Mouse (Mus musculus): ENCODE data around the gene Tbx5. TPM values are rescaled to one million over a fixed set of nuclear protein-coding genes. Genes with fewer than 3 reads are reported as not detected.

The Tbx5 gene
- total RNA-seq, 1 experiment = not detected

GRCm38 (mm10) chr5:119807481-119808183 is 24.8 kb upstream of the Tbx5 start:
- no peak for TF ChIP-seq CHD2 (IDR thresholded peaks at IDR 0.05; ENCODE audit: low read depth, low read length)
- in situ Hi-C loops (cut with MboI; ENCODE audit: low sequenced_read_pairs in 2 of 2, unreplicated experiment in 2 of 2) = loop anchor here in 1 of 2 experiments (10.0 kb wide), 1 partner anchor 627 kb away; the partner anchor contains the start of gene Lhx5
- no peak overlapping the region for H3K9ac ChIP-seq (ENCODE audit: insufficient read depth, low read depth, low read length, poor library complexity, severe bottlenecking)
- no peaks in the 10 kb centered on the region for H3K9me3 ChIP-seq (ENCODE audit: control insufficient read depth, insufficient read depth, low read depth, low read length)
- H3K27ac ChIP-seq (ENCODE audit: insufficient read depth, low read depth, low read length, poor library complexity, severe bottlenecking) = no peak overlapping the region
- no peaks in the 10 kb centered on the region for H3K36me3 ChIP-seq (ENCODE audit: control insufficient read depth, insufficient read depth, low read length, poor library complexity, severe bottlenecking)
- H3K4me1 ChIP-seq (ENCODE audit: control insufficient read depth in 2 of 2, insufficient read depth in 2 of 2, low read length in 2 of 2, poor library complexity in 1 of 2) = no peaks in the 10 kb centered on the region
- no peak overlapping the region for H3K4me3 ChIP-seq (ENCODE audit: insufficient read depth in 1 of 2, low read depth in 1 of 2, low read length in 2 of 2, poor library complexity in 1 of 2, severe bottlenecking in 1 of 2)
- no peak for DNase-seq (ENCODE audit: low read depth, low spot score)

- Histone ChIP-seq H3K36me3 (ENCODE audit: control insufficient read depth, insufficient read depth, low read length, poor library complexity, severe bottlenecking) (no peaks in the 10 kb centered on the region), H3K4me1 (ENCODE audit: control insufficient read depth in 2 of 2, insufficient read depth in 2 of 2, low read length in 2 of 2, poor library complexity in 1 of 2) (no peaks in the 10 kb centered on the region), H3K4me3 (ENCODE audit: insufficient read depth in 1 of 2, low read depth in 1 of 2, low read length in 2 of 2, poor library complexity in 1 of 2, severe bottlenecking in 1 of 2) (no peak overlapping the region), H3K27ac (ENCODE audit: insufficient read depth, low read depth, low read length, poor library complexity, severe bottlenecking) (no peak overlapping the region), H3K9ac (ENCODE audit: insufficient read depth, low read depth, low read length, poor library complexity, severe bottlenecking) (no peak overlapping the region), H3K9me3 (ENCODE audit: control insufficient read depth, insufficient read depth, low read depth, low read length) (no peaks in the 10 kb centered on the region)
- in situ Hi-C loops (cut with MboI; ENCODE audit: low sequenced_read_pairs in 2 of 2, unreplicated experiment in 2 of 2) = loop anchor here in 1 of 2 experiments (10.0 kb wide), 1 partner anchor 626 kb away; the partner anchor contains the start of gene Lhx5
- DNase-seq (ENCODE audit: low read depth, low spot score) = no peak
- TF ChIP-seq HCFC1 (IDR thresholded peaks at IDR 0.05; ENCODE audit: borderline replicate concordance, insufficient read depth, low read length) (no peak), CHD2 (IDR thresholded peaks at IDR 0.05; ENCODE audit: low read depth, low read length) (no peak), ZNF384 (IDR thresholded peaks at IDR 0.05; ENCODE audit: low read depth, low read length) (no peak), ZC3H11A (IDR thresholded peaks at IDR 0.05; ENCODE audit: borderline replicate concordance, low read depth, low read length) (no peak), MAFK (IDR thresholded peaks at IDR 0.05; ENCODE audit: insufficient read depth, low read depth, low read length) (no peak)
Measured at GRCm38 (mm10) chr5:119808713-119809112, 23.8 kb upstream of the Tbx5 start.

GRCm38 (mm10) chr5:119810994-119811690 is 21.3 kb upstream of the Tbx5 start:
- in situ Hi-C loops (cut with MboI; ENCODE audit: low sequenced_read_pairs in 2 of 2, unreplicated experiment in 2 of 2) = loop anchor here in 1 of 2 experiments (10.0 kb wide), 1 partner anchor 274 kb away; no protein-coding TSS in a partner anchor
- no peak for DNase-seq (ENCODE audit: low read depth, low spot score)
- H3K4me3 ChIP-seq (ENCODE audit: insufficient read depth in 1 of 2, low read depth in 1 of 2, low read length in 2 of 2, poor library complexity in 1 of 2, severe bottlenecking in 1 of 2) = no peak overlapping the region
- TF ChIP-seq ZC3H11A (IDR thresholded peaks at IDR 0.05; ENCODE audit: borderline replicate concordance, low read depth, low read length) (no peak), ZNF384 (IDR thresholded peaks at IDR 0.05; ENCODE audit: low read depth, low read length) (no peak), HCFC1 (IDR thresholded peaks at IDR 0.05; ENCODE audit: borderline replicate concordance, insufficient read depth, low read length) (no peak), MAFK (IDR thresholded peaks at IDR 0.05; ENCODE audit: insufficient read depth, low read depth, low read length) (no peak), CHD2 (IDR thresholded peaks at IDR 0.05; ENCODE audit: low read depth, low read length) (no peak)
- no peaks in the 10 kb centered on the region for H3K4me1 ChIP-seq (ENCODE audit: control insufficient read depth in 2 of 2, insufficient read depth in 2 of 2, low read length in 2 of 2, poor library complexity in 1 of 2)
- no peak overlapping the region for H3K27ac ChIP-seq (ENCODE audit: insufficient read depth, low read depth, low read length, poor library complexity, severe bottlenecking)
- no peaks in the 10 kb centered on the region for H3K36me3 ChIP-seq (ENCODE audit: control insufficient read depth, insufficient read depth, low read length, poor library complexity, severe bottlenecking)
- H3K9ac ChIP-seq (ENCODE audit: insufficient read depth, low read depth, low read length, poor library complexity, severe bottlenecking) = no peak overlapping the region
- no peaks in the 10 kb centered on the region for H3K9me3 ChIP-seq (ENCODE audit: control insufficient read depth, insufficient read depth, low read depth, low read length)

GRCm38 (mm10) chr5:119815247-119815646 is 17.2 kb upstream of the Tbx5 start:
- in situ Hi-C loops (cut with MboI; ENCODE audit: low sequenced_read_pairs in 2 of 2, unreplicated experiment in 2 of 2) = loop anchor here in 1 of 2 experiments (10.0 kb wide), 1 partner anchor 270 kb away; no protein-coding TSS in a partner anchor
- H3K9me3 ChIP-seq (ENCODE audit: control insufficient read depth, insufficient read depth, low read depth, low read length) = no peaks in the 10 kb centered on the region
- no peaks in the 10 kb centered on the region for H3K36me3 ChIP-seq (ENCODE audit: control insufficient read depth, insufficient read depth, low read length, poor library complexity, severe bottlenecking)
- DNase-seq (ENCODE audit: low read depth, low spot score) = no peak
- no peak overlapping the region for H3K9ac ChIP-seq (ENCODE audit: insufficient read depth, low read depth, low read length, poor library complexity, severe bottlenecking)
- no peak overlapping the region for H3K4me3 ChIP-seq (ENCODE audit: insufficient read depth in 1 of 2, low read depth in 1 of 2, low read length in 2 of 2, poor library complexity in 1 of 2, severe bottlenecking in 1 of 2)
- H3K4me1 ChIP-seq (ENCODE audit: control insufficient read depth in 2 of 2, insufficient read depth in 2 of 2, low read length in 2 of 2, poor library complexity in 1 of 2) = no peaks in the 10 kb centered on the region
- TF ChIP-seq ZNF384 (IDR thresholded peaks at IDR 0.05; ENCODE audit: low read depth, low read length) (no peak), MAFK (IDR thresholded peaks at IDR 0.05; ENCODE audit: insufficient read depth, low read depth, low read length) (peak; percentile 89)
- H3K27ac ChIP-seq (ENCODE audit: insufficient read depth, low read depth, low read length, poor library complexity, severe bottlenecking) = no peak overlapping the region
